ENCODE assay signal across 31 mouse cellular contexts in genomic region chr2:84358690-84359343, GRCm38 (mm10).
A peak's percentile ranks its signal among the peaks of the same experiment; 100 is the strongest.
DNase-seq lines count a peak whose midpoint lies in the region; ATAC-seq and TF ChIP-seq lines count a peak whose summit lies in the region.
"Had no signal": no experiment of that assay in that cellular context is flagged by ENCODE, and none has a peak within 500 bp of the region (broad histone marks: within the 10 kb centered on the region; RNA-seq: fewer than 3 reads in every experiment).

No protein-coding gene starts in this region.

- no peaks in the 10 kb centered on the region for H3K36me3 ChIP-seq in liver, embryonic 15.5 days (replicated peaks)
- H3K36me3 ChIP-seq in intestine, embryonic 14.5 days (ENCODE audit: control insufficient read depth, insufficient read depth, low read length): peaks cover 3% of the 10 kb centered on the region; the same call in 1 of the 2 replicates
- H3K36me3 ChIP-seq in liver, postnatal 0 days (replicated peaks; ENCODE audit: insufficient read depth, low read length): no peaks in the 10 kb centered on the region
- H3K36me3 ChIP-seq in forebrain, embryonic 13.5 days (ENCODE audit: poor library complexity, severe bottlenecking): no peaks in the 10 kb centered on the region
- H3K36me3 ChIP-seq: embryonic facial prominence, embryonic 10.5 days; embryonic facial prominence, embryonic 15.5 days; forebrain, embryonic 12.5 days; heart, embryonic 10.5 days; heart, embryonic 15.5 days; limb, embryonic 10.5 days; limb, embryonic 15.5 days; midbrain, embryonic 13.5 days had no signal

- H3K4me3 ChIP-seq in liver, embryonic 15.5 days (replicated peaks): no peak overlapping the region
- no peak overlapping the region for H3K4me3 ChIP-seq in intestine, embryonic 14.5 days (ENCODE audit: low read depth, low read length)
- no peak overlapping the region for H3K4me3 ChIP-seq in liver, postnatal 0 days (ENCODE audit: low read depth, low read length)
- no peak overlapping the region for H3K4me3 ChIP-seq in forebrain, embryonic 13.5 days
- H3K4me3 ChIP-seq: embryonic facial prominence, embryonic 10.5 days; embryonic facial prominence, embryonic 15.5 days; forebrain, embryonic 12.5 days; heart, embryonic 10.5 days; heart, embryonic 15.5 days; limb, embryonic 10.5 days; limb, embryonic 15.5 days; midbrain, embryonic 13.5 days had no signal

- TF ChIP-seq EP300 in liver, postnatal 0 days (IDR thresholded peaks at IDR 0.05; ENCODE audit: low read depth): no peak

- TF ChIP-seq CTCF in liver, postnatal 0 days (IDR thresholded peaks at IDR 0.05; ENCODE audit: low read depth): no peak

- 51% methylated on average over 3 of the region's 3 CpGs for WGBS in liver, embryonic 15.5 days (ENCODE audit: insufficient replicate concordance)
- 37% methylated on average over 3 of the region's 3 CpGs for WGBS in intestine, embryonic 14.5 days
- WGBS in liver, postnatal 0 days (ENCODE audit: insufficient replicate concordance): 65% methylated on average over 3 of the region's 3 CpGs
- 78% methylated on average over 3 of the region's 3 CpGs for WGBS in forebrain, embryonic 13.5 days

- H3K4me2 ChIP-seq in liver, embryonic 15.5 days: no peak overlapping the region
- H3K4me2 ChIP-seq in intestine, embryonic 14.5 days (ENCODE audit: low read length): no peak overlapping the region
- H3K4me2 ChIP-seq in liver, postnatal 0 days (ENCODE audit: low read depth, low read length): no peak overlapping the region
- H3K4me2 ChIP-seq in forebrain, embryonic 13.5 days: no peak overlapping the region
- H3K4me2 ChIP-seq: embryonic facial prominence, embryonic 15.5 days; forebrain, embryonic 12.5 days; heart, embryonic 15.5 days; limb, embryonic 15.5 days; lung, embryonic 14.5 days; midbrain, embryonic 13.5 days had no signal

- H3K9ac ChIP-seq in liver, embryonic 15.5 days: no peak overlapping the region
- H3K9ac ChIP-seq in intestine, embryonic 14.5 days (ENCODE audit: low read length): no peak overlapping the region
- H3K9ac ChIP-seq in liver, postnatal 0 days (replicated peaks): no peak overlapping the region
- no peak overlapping the region for H3K9ac ChIP-seq in forebrain, embryonic 13.5 days
- H3K9ac ChIP-seq: embryonic facial prominence, embryonic 15.5 days; forebrain, embryonic 12.5 days; heart, embryonic 15.5 days; limb, embryonic 15.5 days; lung, embryonic 14.5 days; midbrain, embryonic 13.5 days had no signal

- ATAC-seq in liver, embryonic 15.5 days (ENCODE audit: insufficient read depth): peak; percentile 25; the same call in 1 of the 2 replicates
- peak; percentile 62 for ATAC-seq in intestine, embryonic 14.5 days (replicated peaks; ENCODE audit: low FRiP score, low TSS enrichment, low read depth)
- ATAC-seq in liver, postnatal 0 days: peak; percentile 73
- ATAC-seq in forebrain, embryonic 13.5 days: no peak
- ATAC-seq: hindbrain, embryonic 16.5 days; midbrain, embryonic 13.5 days; Patski had no signal

- no peaks in the 10 kb centered on the region for H3K27me3 ChIP-seq in liver, embryonic 15.5 days
- H3K27me3 ChIP-seq in intestine, embryonic 14.5 days (replicated peaks; ENCODE audit: control insufficient read depth, insufficient read depth, low read length): no peaks in the 10 kb centered on the region
- no peaks in the 10 kb centered on the region for H3K27me3 ChIP-seq in liver, postnatal 0 days (ENCODE audit: insufficient read depth, low read length)
- H3K27me3 ChIP-seq in forebrain, embryonic 13.5 days: no peaks in the 10 kb centered on the region
- H3K27me3 ChIP-seq: CH12.LX; embryonic facial prominence, embryonic 15.5 days; forebrain, embryonic 12.5 days; heart, embryonic 15.5 days; limb, embryonic 15.5 days; midbrain, embryonic 13.5 days had no signal

- H3K27ac ChIP-seq in liver, embryonic 15.5 days (replicated peaks): no peak overlapping the region
- no peak overlapping the region for H3K27ac ChIP-seq in intestine, embryonic 14.5 days (ENCODE audit: low read depth)
- no peak overlapping the region for H3K27ac ChIP-seq in liver, postnatal 0 days (ENCODE audit: low read depth)
- no peak overlapping the region for H3K27ac ChIP-seq in forebrain, embryonic 13.5 days
- H3K27ac ChIP-seq: embryonic facial prominence, embryonic 10.5 days; embryonic facial prominence, embryonic 15.5 days; forebrain, embryonic 12.5 days; heart, embryonic 10.5 days; heart, embryonic 15.5 days; limb, embryonic 10.5 days; limb, embryonic 15.5 days; midbrain, embryonic 13.5 days had no signal

- H3K4me1 ChIP-seq in liver, embryonic 15.5 days (replicated peaks): no peaks in the 10 kb centered on the region
- no peaks in the 10 kb centered on the region for H3K4me1 ChIP-seq in intestine, embryonic 14.5 days (replicated peaks; ENCODE audit: control insufficient read depth, insufficient read depth, low read length)
- no peaks in the 10 kb centered on the region for H3K4me1 ChIP-seq in liver, postnatal 0 days (ENCODE audit: insufficient read depth)
- no peaks in the 10 kb centered on the region for H3K4me1 ChIP-seq in forebrain, embryonic 13.5 days
- H3K4me1 ChIP-seq: embryonic facial prominence, embryonic 15.5 days; forebrain, embryonic 12.5 days; heart, embryonic 15.5 days; limb, embryonic 15.5 days; midbrain, embryonic 13.5 days had no signal

- no peaks in the 10 kb centered on the region for H3K9me3 ChIP-seq in liver, embryonic 15.5 days (replicated peaks)
- H3K9me3 ChIP-seq in intestine, embryonic 14.5 days (ENCODE audit: control insufficient read depth, low read length): no peaks in the 10 kb centered on the region
- no peaks in the 10 kb centered on the region for H3K9me3 ChIP-seq in liver, postnatal 0 days (ENCODE audit: low read length)
- no peaks in the 10 kb centered on the region for H3K9me3 ChIP-seq in forebrain, embryonic 13.5 days (replicated peaks)
- H3K9me3 ChIP-seq: embryonic facial prominence, embryonic 10.5 days; embryonic facial prominence, embryonic 15.5 days; forebrain, embryonic 12.5 days; heart, embryonic 10.5 days; heart, embryonic 15.5 days; limb, embryonic 10.5 days; limb, embryonic 15.5 days; midbrain, embryonic 13.5 days had no signal

- no peak for DNase-seq in liver
- peak; percentile 9 for DNase-seq in CD4-positive helper T cell, adult 2 months (ENCODE audit: low read depth, low spot score)
- no peak for DNase-seq in intestine, embryonic 14.5 days (ENCODE audit: low spot score)
- no peak for DNase-seq in liver, postnatal 0 days
- DNase-seq in adrenal gland, postnatal 14 days: no peak
- DNase-seq in thymus, postnatal 10 days (ENCODE audit: low spot score in 2 of 2): no peak
- DNase-seq: adrenal gland, postnatal 36 days; cerebellum, adult 18-20 months; cerebellum, postnatal 14 days; gastrocnemius, postnatal 14 days; heart, adult 11 months; kidney, adult 11 months; kidney, postnatal 36 days; layer of hippocampus, postnatal 36 days; lung, embryonic 14.5 days; lung, postnatal 36 days; right cerebral cortex, postnatal 14 days; thymus, postnatal 25 days had no signal
